Mouse (Mus musculus) cerebellum, postnatal 10 days (tissue): ENCODE data around the gene Fancb.

ENCODE experiments used
- DNase-seq, 2 experiments: peaks; one replicate each; pipeline ENCODE4 v3.0.0; 2021; ENCODE audit warnings: mixed read lengths in 2 of 2

Fancb gene

GRCm38 (mm10) chrX:164980193-164980775 is at the start of gene Fancb, which contains the start of gene Mospd2:
Gene Fancb, plus strand, starts transcription at chrX:164980592.
Gene Mospd2, minus strand, starts transcription at chrX:164980375.
- DNase-seq = peak; percentile 87 to 92

- DNase-seq = no peak
Observed at GRCm38 (mm10) chrX:164941540-164941939, 38.9 kb upstream of the Fancb start.

GRCm38 (mm10) chrX:164951858-164952576 is 28.4 kb upstream of the Fancb start:
- no peak for DNase-seq

- DNase-seq = no peak
Observed at GRCm38 (mm10) chrX:164952601-164953375, 27.6 kb upstream of the Fancb start.

GRCm38 (mm10) chrX:164965750-164966448 is 14.5 kb upstream of the Fancb start:
- no peak for DNase-seq

- no peak for DNase-seq
Observed at GRCm38 (mm10) chrX:164971206-164971605, 9.2 kb upstream of the Fancb start.

GRCm38 (mm10) chrX:164978866-164979265 is 1.5 kb upstream of the Fancb start:
- DNase-seq = no peak

- peak in 1 of 2 experiments; percentile 5 for DNase-seq
Observed at GRCm38 (mm10) chrX:165003141-165003540, 22.7 kb downstream of the Fancb start.

- DNase-seq = no peak
Observed at GRCm38 (mm10) chrX:165004779-165005324, 24.5 kb downstream of the Fancb start, which contains the start of gene Gm17604. Gene Gm17604, minus strand, starts transcription at chrX:165004829.
